Mouse (Mus musculus): ENCODE measurements around the gene Kcnj5. TPM values are rescaled to one million over a fixed set of nuclear protein-coding genes. Genes with fewer than 3 reads are reported as not detected.

Gene Kcnj5
- polyA plus RNA-seq, 1 experiment from 2014 or later = 0.08 TPM

Other genes starting within 250 kb of the Kcnj5 start
- gene Arhgap32, start 228.2 kb downstream of the Kcnj5 start, polyA plus RNA-seq (2015; fragmentation: Nextera tagmentation; extraction: Ambion mirVana) = 11.7 and 12.9 TPM in 2 replicates
- gene Kcnj1, start 28.1 kb upstream of the Kcnj5 start, polyA plus RNA-seq (2015; fragmentation: Nextera tagmentation; extraction: Ambion mirVana) = 0.06 TPM in 1 of 2 replicates, not detected in the other
- 13.4 and 13.9 TPM in 2 replicates for gene Fli1, start 198.5 kb upstream of the Kcnj5 start, polyA plus RNA-seq (2015; fragmentation: Nextera tagmentation; extraction: Ambion mirVana)

Data from stomach, embryonic 15.5 days (tissue).